Mouse (Mus musculus) kidney, adult 2 months (tissue): ENCODE data around the gene Hoxb5. TPM values are rescaled to one million over a fixed set of nuclear protein-coding genes. Genes with fewer than 3 reads are reported as not detected.
A peak's percentile ranks its signal among the peaks of the same experiment; 100 is the strongest.

Source experiments
- DNase-seq: peaks from one replicate; pipeline ENCODE4 v3.0.0; 2021
- H3K27ac ChIP-seq: fragments of 200-500 bp; 2 replicates; pipeline ENCODE4 v1.5.1; 2012; ENCODE audit warnings: low read depth, low read length, control low read depth, inconsistent platforms; ENCODE audit not compliant: insufficient read depth
- H3K27me3 ChIP-seq: fragments of 200-500 bp; replicated peaks from 2 replicates; pipeline ENCODE4 v1.6.1; 2012; ENCODE audit warnings: mild to moderate bottlenecking, moderate library complexity, low read length, inconsistent platforms; ENCODE audit not compliant: control insufficient read depth, insufficient read depth
- H3K36me3 ChIP-seq: fragments of 200-500 bp; 2 replicates; pipeline ENCODE4 v1.6.1; 2012; ENCODE audit warnings: mild to moderate bottlenecking, moderate library complexity, low read length, inconsistent platforms; ENCODE audit not compliant: control insufficient read depth, insufficient read depth
- H3K4me1 ChIP-seq: fragments of 200-500 bp; 2 replicates; pipeline ENCODE4 v1.6.1; 2011; ENCODE audit warnings: low read length; ENCODE audit not compliant: control insufficient read depth, insufficient read depth
- H3K4me3 ChIP-seq: fragments of 200-500 bp; 2 replicates; pipeline ENCODE4 v1.5.1; 2011; ENCODE audit warnings: mild to moderate bottlenecking, low read depth, low read length, control low read depth; ENCODE audit not compliant: insufficient read depth
- CTCF ChIP-seq: fragments of 200-500 bp; conservative IDR thresholded peaks from 2 replicates; pipeline ENCODE4 v1.5.1; 2011; ENCODE audit warnings: low read depth, mild to moderate bottlenecking, control low read depth, low read length, moderate library complexity, mixed read lengths; ENCODE audit not compliant: insufficient read depth, insufficient read length
- POLR2A ChIP-seq: fragments of 200-500 bp; IDR thresholded peaks from one replicate; pipeline ENCODE4 v1.6.1; 2011; ENCODE audit warnings: low read depth, low read length, control low read depth
- WGBS: fragments of 180-500 bp; shearing (Covaris S2); methylation state at CpG from one replicate; pipeline ENCODE4 v1.1.7; 2018; 5-methylcytosine and 5-hydroxymethylcytosine counted together
- polyA plus RNA-seq: library from polyadenylated mRNA; depleted of rRNA; stranded (reverse); fragments of >200 nt; gene quantifications from 2 replicates; pipeline ENCODE4 v1.2.3, GENCODE M21; 2012

Gene Hoxb5
- polyA plus RNA-seq, 1 experiment = 7.7 TPM

DNA sequence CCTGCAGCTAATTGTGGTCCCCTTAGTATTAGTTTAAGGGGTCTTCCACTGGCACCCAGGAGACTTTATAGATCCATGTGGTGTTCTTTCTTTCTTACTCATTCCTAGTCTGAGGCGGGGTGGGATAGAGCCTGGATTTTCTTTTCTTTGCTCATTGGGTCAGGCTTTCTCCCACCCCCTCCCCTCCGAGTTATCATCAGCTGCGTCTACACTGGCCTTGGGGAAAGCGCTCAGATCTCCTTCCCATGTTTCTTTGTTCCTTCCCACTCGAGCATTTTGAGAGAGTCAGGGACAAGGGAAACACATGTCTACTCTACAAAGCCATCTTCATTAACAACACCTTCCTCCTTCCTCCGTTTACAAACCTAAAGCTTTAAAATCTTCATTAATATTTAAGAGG is 33.9 kb downstream of the Hoxb5 start:
- no peak overlapping the region for H3K4me3 ChIP-seq
- no peaks in the 10 kb centered on the region for H3K27me3 ChIP-seq
- H3K4me1 ChIP-seq = peaks cover 59% of the 10 kb centered on the region
- WGBS = 56% methylated on average over 6 of the region's 6 CpGs
- no peak for DNase-seq
- TF ChIP-seq CTCF (no peak), POLR2A (no peak)
- peak overlapping the region; percentile 43 for H3K27ac ChIP-seq
- no peaks in the 10 kb centered on the region for H3K36me3 ChIP-seq

DNA sequence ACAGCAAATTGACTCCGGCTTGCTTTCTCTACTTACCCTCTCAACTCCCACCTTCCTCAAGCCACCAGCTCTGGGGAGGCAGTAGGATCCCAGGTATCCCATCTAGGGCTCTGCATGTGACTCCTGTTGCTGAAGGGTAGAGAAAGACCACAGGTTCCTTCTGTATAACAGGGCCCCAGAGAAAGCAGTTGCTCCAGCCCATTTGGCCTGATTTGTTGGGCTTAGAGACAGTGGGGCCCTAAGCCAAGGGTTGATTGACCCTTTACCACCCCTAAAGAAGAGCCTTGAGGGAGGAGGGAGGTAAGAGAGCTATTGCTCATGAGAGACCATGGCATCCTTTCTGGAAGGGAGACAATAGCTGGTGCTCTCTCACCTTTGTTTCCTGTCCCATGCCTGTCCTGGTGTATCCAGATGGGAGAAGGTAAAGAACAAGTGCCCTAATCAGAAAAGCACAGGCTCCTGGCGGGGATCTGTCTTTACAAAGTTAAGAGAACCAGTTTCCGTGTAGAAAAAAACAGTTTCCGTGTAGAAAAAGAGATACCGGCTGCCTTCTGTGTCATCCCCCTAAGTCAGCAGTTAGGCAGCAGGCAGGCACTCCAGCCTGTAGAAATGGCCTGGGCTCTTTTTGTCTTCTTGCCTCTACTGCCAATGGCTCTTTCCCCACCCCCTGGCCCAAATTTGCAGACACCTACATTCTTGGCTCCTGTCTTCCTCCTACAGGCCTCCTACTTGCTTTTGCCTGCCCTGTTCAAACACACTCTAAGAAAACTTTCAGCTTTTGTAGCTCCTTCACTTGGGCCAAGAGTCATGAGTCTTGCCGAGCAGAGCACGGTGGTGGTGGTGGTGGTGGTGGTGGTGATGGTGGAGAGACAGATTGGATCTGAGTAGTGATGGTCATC is 36.1 kb downstream of the Hoxb5 start:
- no peak for DNase-seq

GRCm38 (mm10) chr11:96340698-96341365 is 37.7 kb downstream of the Hoxb5 start:
- WGBS = under 1% methylated on average over 35 of the region's 36 CpGs
- peak; percentile 66 for DNase-seq
- Histone ChIP-seq H3K4me1 (peaks cover 40% of the 10 kb centered on the region), H3K27ac (peak overlapping the region; percentile 98), H3K36me3 (no peaks in the 10 kb centered on the region), H3K27me3 (no peaks in the 10 kb centered on the region), H3K4me3 (peak overlapping the region; percentile 61)
- no peak for TF ChIP-seq CTCF
- no peak for TF ChIP-seq POLR2A

More for the DNA sequence above, 36.1 kb downstream of the Hoxb5 start:
- TF ChIP-seq CTCF (no peak), POLR2A (no peak)
- WGBS = 45% methylated on average over 7 of the region's 7 CpGs
- peaks cover 54% of the 10 kb centered on the region for H3K4me1 ChIP-seq
- H3K4me3 ChIP-seq = no peak overlapping the region
- peak overlapping the region; percentile 63 for H3K27ac ChIP-seq
- no peaks in the 10 kb centered on the region for H3K36me3 ChIP-seq
- H3K27me3 ChIP-seq = no peaks in the 10 kb centered on the region

DNA sequence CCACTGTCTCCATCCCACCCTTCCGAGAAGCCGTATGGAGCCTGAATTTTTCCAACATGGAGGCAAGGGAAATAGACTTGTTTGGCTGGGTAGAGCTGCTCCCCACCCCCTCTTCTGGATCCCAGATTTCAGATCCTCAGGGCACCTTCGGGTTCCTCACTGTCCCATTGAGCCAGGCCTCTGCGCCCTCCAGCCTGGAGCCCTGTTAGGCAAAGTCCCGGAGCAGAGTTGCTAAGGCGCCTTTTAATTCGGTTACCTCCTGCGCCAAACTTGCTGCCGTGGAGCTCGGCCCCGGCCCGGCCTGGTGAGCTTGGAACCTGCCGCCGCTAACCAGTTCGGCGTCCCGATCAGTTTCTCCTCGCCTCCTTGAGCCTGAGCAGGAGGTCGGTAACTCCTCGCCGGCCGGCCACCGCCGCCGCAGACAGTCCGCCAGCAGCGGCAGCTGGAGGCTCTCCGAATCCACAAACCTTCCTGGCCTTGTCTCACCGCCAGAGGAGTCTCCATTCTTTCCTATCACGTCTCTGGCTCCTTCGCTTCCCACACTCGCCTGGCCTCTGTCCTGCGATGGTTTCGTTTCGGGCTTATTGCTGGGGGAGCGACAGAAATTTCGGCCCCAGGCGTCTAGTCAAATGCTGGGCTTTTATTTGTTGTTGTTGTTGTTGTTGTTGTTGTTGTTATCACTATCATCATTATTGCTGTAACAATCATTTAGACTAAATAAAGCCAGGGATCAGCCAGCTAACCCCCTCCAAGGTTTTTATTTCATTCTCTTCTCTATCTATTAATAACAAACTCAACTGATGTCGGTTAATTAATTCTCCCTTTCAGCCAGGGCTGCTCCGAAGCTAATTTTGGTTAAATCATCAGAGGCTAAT is 38.8 kb downstream of the Hoxb5 start:
- Histone ChIP-seq H3K27ac (peak overlapping the region; percentile 98), H3K4me1 (peaks cover 30% of the 10 kb centered on the region), H3K4me3 (peak overlapping the region; percentile 61), H3K36me3 (no peaks in the 10 kb centered on the region), H3K27me3 (no peaks in the 10 kb centered on the region)
- 6% methylated on average over 40 of the region's 40 CpGs for WGBS
- TF ChIP-seq CTCF (no peak), POLR2A (no peak)
- peak; percentile 83 for DNase-seq

- WGBS = 23% methylated on average over 4 of the region's 4 CpGs
- Histone ChIP-seq H3K27ac (peak overlapping the region; percentile 98), H3K36me3 (no peaks in the 10 kb centered on the region), H3K4me3 (no peak overlapping the region), H3K4me1 (peaks cover 26% of the 10 kb centered on the region), H3K27me3 (no peaks in the 10 kb centered on the region)
- peak; percentile 48 for DNase-seq
- TF ChIP-seq POLR2A (no peak), CTCF (no peak)
These were observed 39.4 kb downstream of the Hoxb5 start for GRCm38 (mm10) chr11:96342576-96342930.

- H3K4me1 ChIP-seq = peaks cover 28% of the 10 kb centered on the region
- H3K36me3 ChIP-seq = no peaks in the 10 kb centered on the region
- TF ChIP-seq POLR2A (no peak), CTCF (no peak)
- H3K4me3 ChIP-seq = no peak overlapping the region
- peak overlapping the region; percentile 68 for H3K27ac ChIP-seq
- WGBS = 53% methylated on average over 2 of the region's 2 CpGs
- DNase-seq = peak; percentile 38
- no peaks in the 10 kb centered on the region for H3K27me3 ChIP-seq
These were observed 40.1 kb downstream of the Hoxb5 start for GRCm38 (mm10) chr11:96343206-96343745.
